Mouse (Mus musculus) CD4-positive, CD25-positive, alpha-beta regulatory T cell, adult 4 months (primary cell): ENCODE results near the gene Ttc9c. TPM values are rescaled to one million over a fixed set of nuclear protein-coding genes. Genes with fewer than 3 reads are reported as not detected.

Experiments
- ATAC-seq: one replicate; pipeline ENCODE4 v1.8.0; 2017
- polyA plus RNA-seq, 2 experiments: library from polyadenylated mRNA; unstranded; fragments of 100-300 nt; shearing (Covaris generic); gene quantifications; one replicate each; pipeline ENCODE4 v1.2.1; 2017

Ttc9c gene
- polyA plus RNA-seq, 2 experiments from 2014 or later: 41.6 to 59.0 TPM

- ATAC-seq: no peak
Observed at GRCm38 (mm10) chr19:8773409-8773808, 45.7 kb downstream of the Ttc9c start.

DNA sequence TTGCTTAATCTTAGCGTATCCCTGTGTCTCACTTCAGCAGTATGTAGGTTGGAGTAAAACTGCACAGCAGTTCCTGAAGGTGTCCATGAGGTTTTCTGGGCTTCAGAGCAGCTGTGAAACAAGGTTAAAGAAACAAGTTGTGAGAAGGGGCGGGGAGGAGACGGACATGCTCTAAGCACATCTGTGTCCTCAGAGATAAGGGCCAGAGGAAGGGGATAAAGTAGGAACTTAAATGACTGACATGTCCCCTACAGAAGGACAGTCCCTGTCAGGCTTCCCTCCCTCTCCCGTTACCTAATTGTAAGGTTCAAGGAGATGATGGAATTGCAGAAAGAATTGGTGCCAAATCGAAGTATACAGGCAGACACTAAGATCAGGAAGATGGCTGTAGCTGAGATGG is 46.1 kb downstream of the Ttc9c start:
- ATAC-seq: no peak

DNA sequence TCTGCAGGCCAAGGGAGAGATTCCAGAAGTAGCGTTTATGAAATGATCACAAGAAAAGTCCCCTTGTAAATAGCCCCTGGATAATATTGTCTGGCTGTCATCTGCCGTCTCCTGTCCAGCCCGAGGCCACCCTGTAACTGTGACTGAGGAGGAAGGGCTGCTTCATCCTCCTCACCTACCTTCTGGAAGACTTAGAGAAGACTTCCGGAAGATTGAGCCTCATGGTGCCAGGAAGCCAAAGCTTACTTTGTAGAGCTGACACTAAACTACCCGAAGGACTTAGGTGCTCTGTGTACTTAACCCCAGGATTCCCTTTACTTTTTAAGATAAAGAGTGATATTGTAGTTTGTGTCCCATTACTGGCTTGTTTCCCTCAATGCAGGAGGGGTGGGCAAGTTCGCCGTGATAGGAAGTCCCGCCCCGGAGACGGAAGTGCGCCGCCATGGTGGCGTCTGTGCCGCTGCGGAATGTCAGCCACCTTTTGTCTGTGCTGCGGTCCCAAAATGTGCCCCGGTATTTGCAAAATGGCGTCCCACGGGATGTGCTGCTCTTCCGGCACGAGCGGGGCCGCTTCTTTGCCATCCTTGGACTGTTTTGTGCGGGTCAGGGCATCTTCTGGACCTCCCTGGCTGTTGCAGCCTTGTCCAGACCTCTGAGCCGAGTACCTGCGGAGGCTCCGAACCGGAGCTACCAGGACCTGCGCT is 48.4 kb downstream of the Ttc9c start, which contains the start of gene Tmem223:
Gene Tmem223 (plus strand): TSS at position 430 of the 704 bp plus-strand sequence.
- peak; percentile 73 for ATAC-seq

DNA sequence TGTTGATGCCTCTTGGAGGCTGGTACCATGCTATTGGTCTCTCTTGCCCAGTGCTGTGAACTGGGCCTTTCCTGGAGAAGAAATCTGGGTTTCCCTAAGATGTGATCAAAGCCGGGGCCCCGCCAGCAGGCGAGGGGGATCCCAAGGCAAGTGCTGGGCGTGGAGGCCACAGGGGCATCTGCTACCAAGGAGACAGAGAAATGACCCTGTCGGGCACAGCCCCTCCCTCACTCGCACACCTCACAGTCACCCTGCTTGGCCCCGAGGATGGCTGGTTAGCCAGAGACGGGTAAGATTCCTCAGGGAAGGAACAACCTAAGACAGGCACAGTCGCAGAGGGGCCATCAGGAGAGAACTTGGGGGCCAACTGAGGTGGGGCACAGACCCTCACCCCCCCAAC is 53.6 kb downstream of the Ttc9c start:
- ATAC-seq: no peak

DNA sequence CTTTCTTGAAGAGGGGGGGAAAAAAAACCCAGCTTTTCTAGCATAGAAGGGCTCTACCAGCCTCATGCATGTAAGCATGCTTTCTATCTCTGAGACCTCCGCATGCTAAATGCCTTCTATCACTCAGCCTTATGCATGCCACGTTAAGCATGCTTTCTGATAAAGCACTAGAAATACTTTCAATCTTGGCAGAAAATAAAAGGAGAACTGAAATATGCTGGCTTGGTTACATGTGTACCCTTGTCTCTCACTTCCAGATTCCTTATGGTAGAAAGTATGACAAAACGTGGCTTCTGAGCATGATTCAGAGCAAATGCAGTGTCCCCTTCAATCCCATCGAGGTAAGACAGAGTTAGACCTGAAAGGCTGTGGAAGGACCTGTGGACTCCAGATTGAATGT is 55.9 kb downstream of the Ttc9c start:
- no peak for ATAC-seq

- ATAC-seq: no peak
Observed at GRCm38 (mm10) chr19:8760757-8761156, 58.4 kb downstream of the Ttc9c start.

Other genes starting within 250 kb of the Ttc9c start
- gene Slc22a8, start 228.1 kb downstream of the Ttc9c start, polyA plus RNA-seq: under 1 TPM in 1 of 2 experiments, not detected in 1; 0.12 TPM
- not detected for gene Slc22a6, start 201.3 kb downstream of the Ttc9c start, polyA plus RNA-seq
- gene Chrm1, start 155.5 kb downstream of the Ttc9c start, polyA plus RNA-seq: not detected
- gene Slc3a2, start 96.0 kb downstream of the Ttc9c start, polyA plus RNA-seq: 10 to 100 TPM; 63.7 to 85.1 TPM
- gene Wdr74, start 83.5 kb downstream of the Ttc9c start, polyA plus RNA-seq: 10 to 100 TPM; 72.5 to 92.2 TPM
- under 1 TPM in 1 of 2 experiments, not detected in 1; 0.75 TPM for gene 1700092M07Rik, start 78.6 kb downstream of the Ttc9c start, polyA plus RNA-seq
- 100 to 1,000 TPM; 132 to 165 TPM for gene Stx5a, start 77.9 kb downstream of the Ttc9c start, polyA plus RNA-seq
- 100 to 1,000 TPM; 163 to 188 TPM for gene Nxf1, start 62.3 kb downstream of the Ttc9c start, polyA plus RNA-seq
- 100 to 1,000 TPM; 117 to 124 TPM for gene Tmem223, start 48.3 kb downstream of the Ttc9c start, polyA plus RNA-seq
- 100 to 1,000 TPM in 1 of 2 experiments, 10 to 100 TPM in 1; 85.6 to 101 TPM for gene Tmem179b, start 44.9 kb downstream of the Ttc9c start, polyA plus RNA-seq
- gene Taf6l, start 32.9 kb downstream of the Ttc9c start, polyA plus RNA-seq: 1 to 10 TPM; 5.4 to 6.5 TPM
- gene Polr2g, start 20.8 kb downstream of the Ttc9c start, polyA plus RNA-seq: 100 to 1,000 TPM; 181 to 198 TPM
- 1 to 10 TPM; 2.1 to 4.7 TPM for gene Zbtb3, start 16.8 kb downstream of the Ttc9c start, polyA plus RNA-seq
- gene Hnrnpul2, start 677 bp upstream of the Ttc9c start, polyA plus RNA-seq: 1 to 10 TPM; 4.2 to 6.9 TPM
- gene AC129217.1, start 10.4 kb upstream of the Ttc9c start, polyA plus RNA-seq: not detected
- gene Bscl2, start 18.1 kb upstream of the Ttc9c start, polyA plus RNA-seq: 10 to 100 TPM; 86.8 to 98.9 TPM
- gene Gng3, start 19.9 kb upstream of the Ttc9c start, polyA plus RNA-seq: 1 to 10 TPM in 1 of 2 experiments, under 1 TPM in 1; 0.91 to 1.4 TPM
- gene Lrrn4cl, start 31.4 kb upstream of the Ttc9c start, polyA plus RNA-seq: not detected
- gene Ubxn1, start 52.2 kb upstream of the Ttc9c start, polyA plus RNA-seq: 10 to 100 TPM; 65.0 to 70.2 TPM
- 10 to 100 TPM; 80.7 to 88.3 TPM for gene Uqcc3, start 61.6 kb upstream of the Ttc9c start, polyA plus RNA-seq
- gene Lbhd1, start 64.4 kb upstream of the Ttc9c start, polyA plus RNA-seq: 10 to 100 TPM; 58.1 to 77.2 TPM
- gene Gm49403, start 64.6 kb upstream of the Ttc9c start, polyA plus RNA-seq: not detected
- gene 1810009A15Rik, start 69.5 kb upstream of the Ttc9c start, polyA plus RNA-seq: 100 to 1,000 TPM; 102 to 103 TPM
- gene Gm49416, start 69.6 kb upstream of the Ttc9c start, polyA plus RNA-seq: not detected
- gene Ints5, start 73.7 kb upstream of the Ttc9c start, polyA plus RNA-seq: 10 to 100 TPM in 1 of 2 experiments, 1 to 10 TPM in 1; 8.7 to 12.2 TPM
- 10 to 100 TPM; 50.2 to 83.9 TPM for gene Ganab, start 78.7 kb upstream of the Ttc9c start, polyA plus RNA-seq
- 10 to 100 TPM; 18.4 to 19.6 TPM for gene B3gat3, start 101.0 kb upstream of the Ttc9c start, polyA plus RNA-seq
- gene Rom1, start 110.0 kb upstream of the Ttc9c start, polyA plus RNA-seq: 1 to 10 TPM; 5.1 to 9.2 TPM
- 10 to 100 TPM; 18.7 to 24.9 TPM for gene Eml3, start 110.2 kb upstream of the Ttc9c start, polyA plus RNA-seq
- gene Mta2, start 122.5 kb upstream of the Ttc9c start, polyA plus RNA-seq: 100 to 1,000 TPM in 1 of 2 experiments, 10 to 100 TPM in 1; 81.7 to 126 TPM
- 10 to 100 TPM; 30.3 to 67.9 TPM for gene Tut1, start 134.5 kb upstream of the Ttc9c start, polyA plus RNA-seq
- gene Eef1g, start 147.7 kb upstream of the Ttc9c start, polyA plus RNA-seq: 100 to 1,000 TPM; 667 to 787 TPM
- gene Ahnak, start 170.0 kb upstream of the Ttc9c start, polyA plus RNA-seq: 10 to 100 TPM; 45.2 to 48.9 TPM